In the genomic region with DNA sequence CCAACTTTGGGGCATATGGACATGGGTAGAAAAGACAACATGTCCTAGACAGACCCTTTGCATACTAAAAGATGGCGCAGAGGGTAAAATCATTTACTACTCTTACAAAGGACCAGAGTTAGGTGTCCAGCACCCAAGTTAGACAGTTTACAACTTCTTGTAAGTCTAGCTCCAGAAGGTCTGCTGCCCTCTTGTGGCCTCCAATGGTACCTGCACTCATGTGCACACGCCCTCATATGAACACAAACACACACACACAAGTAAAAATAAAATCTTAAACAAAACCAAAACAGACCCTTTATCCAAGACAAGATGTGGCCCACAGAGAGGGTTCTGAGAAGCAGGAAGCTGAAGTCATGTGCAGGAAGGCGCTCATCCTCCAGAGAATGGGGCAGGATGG, we compare ENCODE assay signal across 13 mouse cellular contexts. TPM values are rescaled to one million over a fixed set of nuclear protein-coding genes. Genes with fewer than 3 reads are reported as not detected.
DNase-seq lines count a peak whose midpoint lies in the region; ATAC-seq and TF ChIP-seq lines count a peak whose summit lies in the region.
"Had no signal": no experiment of that assay in that cellular context is flagged by ENCODE, and none has a peak within 500 bp of the region (broad histone marks: within the 10 kb centered on the region; RNA-seq: fewer than 3 reads in every experiment).

No protein-coding gene starts in this region.

- H3K27ac ChIP-seq in kidney, postnatal 0 days = no peak overlapping the region
- H3K27ac ChIP-seq in thymus, adult 2 months (ENCODE audit: control insufficient read depth, insufficient read depth, low read length) = no peak overlapping the region
- H3K27ac ChIP-seq in hindbrain, embryonic 16.5 days (ENCODE audit: low read depth, low read length) = no peak overlapping the region
- no peak overlapping the region for H3K27ac ChIP-seq in hindbrain, embryonic 11.5 days (ENCODE audit: low read depth, low read length)
- H3K27ac ChIP-seq: hindbrain, embryonic 15.5 days had no signal

- no peak overlapping the region for H3K9ac ChIP-seq in kidney, postnatal 0 days (ENCODE audit: low read depth, low read length)
- H3K9ac ChIP-seq in hindbrain, embryonic 16.5 days (ENCODE audit: low read depth, low read length) = no peak overlapping the region
- H3K9ac ChIP-seq in hindbrain, embryonic 11.5 days (ENCODE audit: low read depth, low read length) = no peak overlapping the region
- H3K9ac ChIP-seq: hindbrain, embryonic 15.5 days had no signal

- H3K4me2 ChIP-seq in kidney, postnatal 0 days (ENCODE audit: low read length) = no peak overlapping the region
- H3K4me2 ChIP-seq in hindbrain, embryonic 16.5 days (ENCODE audit: low read length) = no peak overlapping the region
- no peak overlapping the region for H3K4me2 ChIP-seq in hindbrain, embryonic 11.5 days (replicated peaks; ENCODE audit: low read depth, low read length)
- H3K4me2 ChIP-seq: heart, embryonic 11.5 days; hindbrain, embryonic 15.5 days had no signal

- ATAC-seq in kidney, postnatal 0 days (replicated peaks; ENCODE audit: low FRiP score, low read depth) = no peak
- no peak for ATAC-seq in hindbrain, embryonic 16.5 days
- ATAC-seq in hindbrain, embryonic 11.5 days (ENCODE audit: low FRiP score) = no peak
- ATAC-seq: Patski had no signal

- no peak for TF ChIP-seq POLR2A in thymus, adult 2 months (IDR thresholded peaks at IDR 0.05; ENCODE audit: control insufficient read depth, extremely low read depth, insufficient read depth, low read length, poor library complexity)

- H3K36me3 ChIP-seq in kidney, postnatal 0 days (ENCODE audit: insufficient read depth, low read length) = no peaks in the 10 kb centered on the region
- H3K36me3 ChIP-seq in thymus, adult 2 months (ENCODE audit: control insufficient read depth, insufficient read depth, low read length) = peaks cover 23% of the 10 kb centered on the region
- H3K36me3 ChIP-seq in hindbrain, embryonic 16.5 days (ENCODE audit: control insufficient read depth, insufficient read depth, low read length) = peaks cover 3% of the 10 kb centered on the region; the same call in 1 of the 2 replicates
- H3K36me3 ChIP-seq in hindbrain, embryonic 11.5 days (ENCODE audit: control insufficient read depth, insufficient read depth, low read length) = no peaks in the 10 kb centered on the region

- peak; percentile 25; the same call in 1 of the 2 replicates for TF ChIP-seq CTCF in kidney, postnatal 0 days (IDR thresholded peaks at IDR 0.05; ENCODE audit: low read depth)
- no peak for TF ChIP-seq CTCF in thymus, adult 2 months (IDR thresholded peaks at IDR 0.05; ENCODE audit: borderline replicate concordance, control insufficient read depth, extremely low read depth, insufficient read depth, low read length, poor library complexity)

- H3K9me3 ChIP-seq in kidney, postnatal 0 days (replicated peaks; ENCODE audit: low read length) = no peaks in the 10 kb centered on the region
- no peaks in the 10 kb centered on the region; the same call in 1 of the 2 replicates for H3K9me3 ChIP-seq in hindbrain, embryonic 16.5 days (ENCODE audit: control insufficient read depth, low read length)
- no peaks in the 10 kb centered on the region for H3K9me3 ChIP-seq in hindbrain, embryonic 11.5 days (ENCODE audit: control insufficient read depth, low read length)
- H3K9me3 ChIP-seq: hindbrain, embryonic 15.5 days had no signal

- no peak for DNase-seq in kidney, postnatal 0 days (ENCODE audit: low spot score)
- no peak for DNase-seq in kidney, postnatal 36 days
- DNase-seq in thymus, postnatal 14 days = peak; percentile 27
- no peak for DNase-seq in thymus, adult 2 months
- DNase-seq in R1 (ENCODE audit: low read depth, low spot score) = peak; percentile 52
- DNase-seq in hindbrain, embryonic 11.5 days (ENCODE audit: low spot score) = no peak
- DNase-seq: adrenal gland, postnatal 14 days; cerebellum, adult 11 months; kidney, postnatal 25 days had no signal

- no peak overlapping the region for H3K4me3 ChIP-seq in kidney, postnatal 0 days (replicated peaks; ENCODE audit: low read depth, low read length)
- H3K4me3 ChIP-seq in thymus, adult 2 months (ENCODE audit: control insufficient read depth, insufficient read depth, low read length) = no peak overlapping the region
- H3K4me3 ChIP-seq in hindbrain, embryonic 16.5 days (ENCODE audit: low read length) = no peak overlapping the region
- H3K4me3 ChIP-seq in hindbrain, embryonic 11.5 days (ENCODE audit: low read depth, low read length) = no peak overlapping the region
- H3K4me3 ChIP-seq: hindbrain, embryonic 15.5 days had no signal

- WGBS in kidney, postnatal 0 days = 95% methylated on average over 3 of the region's 3 CpGs
- WGBS in thymus, adult 2 months = 98% methylated on average over 3 of the region's 3 CpGs
- WGBS in hindbrain, embryonic 16.5 days = 95% methylated on average over 3 of the region's 3 CpGs
- WGBS in hindbrain, embryonic 11.5 days = 95% methylated on average over 3 of the region's 3 CpGs

- H3K4me1 ChIP-seq in kidney, postnatal 0 days (replicated peaks; ENCODE audit: insufficient read depth, low read length) = peaks cover 4% of the 10 kb centered on the region; the same call in 1 of the 2 replicates
- peaks cover 30% of the 10 kb centered on the region for H3K4me1 ChIP-seq in thymus, adult 2 months (replicated peaks; ENCODE audit: control insufficient read depth, insufficient read depth, low read length)
- peaks cover 18% of the 10 kb centered on the region for H3K4me1 ChIP-seq in hindbrain, embryonic 16.5 days (ENCODE audit: control insufficient read depth, insufficient read depth, low read depth, low read length)
- 0 out of 2 replicates have a peak, but pooled peaks cover 4% of the 10 kb centered on the region for H3K4me1 ChIP-seq in hindbrain, embryonic 11.5 days (replicated peaks; ENCODE audit: control insufficient read depth, insufficient read depth, low read length)

- H3K27me3 ChIP-seq in kidney, postnatal 0 days (ENCODE audit: insufficient read depth, low read length) = no peaks in the 10 kb centered on the region
- no peaks in the 10 kb centered on the region for H3K27me3 ChIP-seq in thymus, adult 2 months (ENCODE audit: control insufficient read depth, insufficient read depth, low read length)
- H3K27me3 ChIP-seq in hindbrain, embryonic 16.5 days (replicated peaks; ENCODE audit: control insufficient read depth, insufficient read depth, low read length) = no peaks in the 10 kb centered on the region
- H3K27me3 ChIP-seq in hindbrain, embryonic 11.5 days (ENCODE audit: control insufficient read depth, insufficient read depth, low read length) = no peaks in the 10 kb centered on the region; the same call in 1 of the 2 replicates
- H3K27me3 ChIP-seq: hindbrain, embryonic 15.5 days; Patski had no signal

RNA-seq across cellular contexts. Expression of a gene that starts 2.4 kb away (rescaled TPM):
- polyA plus RNA-seq in kidney, postnatal 0 days (2015; fragmentation: Nextera tagmentation; extraction: Ambion mirVana) = 6.2 and 6.9 TPM in 2 replicates
- polyA plus RNA-seq in thymus, adult 2 months (2012; rRNA removed) = 276 and 292 TPM in 2 replicates
- polyA plus RNA-seq in hindbrain, embryonic 16.5 days (2015; fragmentation: Nextera tagmentation; extraction: Ambion mirVana) = 50.1 and 51.0 TPM in 2 replicates
- polyA plus RNA-seq in hindbrain, embryonic 11.5 days (2014; fragmentation: Nextera tagmentation; extraction: Ambion mirVana) = 8.2 and 8.3 TPM in 2 replicates

RNA-seq across cellular contexts. Expression of a gene that starts 30.7 kb away (rescaled TPM):
- polyA plus RNA-seq in kidney, postnatal 0 days (2015; fragmentation: Nextera tagmentation; extraction: Ambion mirVana) = 44.2 and 46.6 TPM in 2 replicates
- polyA plus RNA-seq in thymus, adult 2 months (2012; rRNA removed) = 15.9 and 20.7 TPM in 2 replicates
- 63.1 and 67.2 TPM in 2 replicates for polyA plus RNA-seq in hindbrain, embryonic 16.5 days (2015; fragmentation: Nextera tagmentation; extraction: Ambion mirVana)
- polyA plus RNA-seq in hindbrain, embryonic 11.5 days (2014; fragmentation: Nextera tagmentation; extraction: Ambion mirVana) = 86.1 and 87.6 TPM in 2 replicates

RNA-seq across cellular contexts. Expression of a gene that starts 32.1 kb away (rescaled TPM):
- 12.2 and 15.4 TPM in 2 replicates for polyA plus RNA-seq in kidney, postnatal 0 days (2015; fragmentation: Nextera tagmentation; extraction: Ambion mirVana)
- 54.2 and 55.2 TPM in 2 replicates for polyA plus RNA-seq in thymus, adult 2 months (2012; rRNA removed)
- 20.4 and 22.7 TPM in 2 replicates for polyA plus RNA-seq in hindbrain, embryonic 16.5 days (2015; fragmentation: Nextera tagmentation; extraction: Ambion mirVana)
- polyA plus RNA-seq in hindbrain, embryonic 11.5 days (2014; fragmentation: Nextera tagmentation; extraction: Ambion mirVana) = 18.8 and 20.3 TPM in 2 replicates

RNA-seq across cellular contexts. Expression of a gene that starts 32.2 kb away (rescaled TPM):
- 21.6 and 23.1 TPM in 2 replicates for polyA plus RNA-seq in kidney, postnatal 0 days (2015; fragmentation: Nextera tagmentation; extraction: Ambion mirVana)
- 136 and 138 TPM in 2 replicates for polyA plus RNA-seq in thymus, adult 2 months (2012; rRNA removed)
- 25.2 and 26.3 TPM in 2 replicates for polyA plus RNA-seq in hindbrain, embryonic 16.5 days (2015; fragmentation: Nextera tagmentation; extraction: Ambion mirVana)
- 34.7 and 37.5 TPM in 2 replicates for polyA plus RNA-seq in hindbrain, embryonic 11.5 days (2014; fragmentation: Nextera tagmentation; extraction: Ambion mirVana)

RNA-seq across cellular contexts. Expression of a gene that starts 51.6 kb away (rescaled TPM):
- polyA plus RNA-seq in kidney, postnatal 0 days (2015; fragmentation: Nextera tagmentation; extraction: Ambion mirVana) = 239 and 250 TPM in 2 replicates
- polyA plus RNA-seq in thymus, adult 2 months (2012; rRNA removed) = 81.9 and 89.4 TPM in 2 replicates
- polyA plus RNA-seq in hindbrain, embryonic 16.5 days (2015; fragmentation: Nextera tagmentation; extraction: Ambion mirVana) = 198 and 210 TPM in 2 replicates
- polyA plus RNA-seq in hindbrain, embryonic 11.5 days (2014; fragmentation: Nextera tagmentation; extraction: Ambion mirVana) = 238 and 247 TPM in 2 replicates

Comparison
In these comparisons a context has a peak if more than half of its experiments do, and no peak if none do; other contexts are left out.
1. DNase-seq: peak in thymus, postnatal 14 days (single experiment) and R1 (single experiment); none in kidney, postnatal 0 days (single experiment), kidney, postnatal 36 days (0 of 2), thymus, adult 2 months (single experiment) and hindbrain, embryonic 11.5 days (single experiment).